Mouse (Mus musculus) kidney, embryonic 14.5 days (tissue): Measurements from ENCODE around the gene Trim30d. TPM values are rescaled to one million over a fixed set of nuclear protein-coding genes. Genes with fewer than 3 reads are reported as not detected.
"Not testable (repeated sequence)": the region's sequence is repeated elsewhere in the genome, so short reads cannot be mapped to it uniquely, and the experiment has no call there.

Experiments used
- ATAC-seq: fragments of 200-750 bp; cut with Nextera tagmentation; 2 replicates; pipeline ENCODE4 v1.8.0; 2017; ENCODE audit warnings: moderate number of reproducible peaks, mild to moderate bottlenecking, moderate TSS enrichment, moderate library complexity; ENCODE audit not compliant: low FRiP score, low TSS enrichment
- H3K27ac ChIP-seq: fragments of 300-500 bp; sonication (generic); 2 replicates; pipeline ENCODE4 v1.5.1; 2014; ENCODE audit warnings: low read depth, mild to moderate bottlenecking, low read length, moderate library complexity, mixed read lengths
- H3K27me3 ChIP-seq: fragments of 300-500 bp; sonication (generic); 2 replicates; pipeline ENCODE4 v1.6.1; 2014; ENCODE audit warnings: mild to moderate bottlenecking, low read length; ENCODE audit not compliant: control insufficient read depth, insufficient read depth
- H3K36me3 ChIP-seq: fragments of 300-500 bp; sonication (generic); 2 replicates; pipeline ENCODE4 v1.6.1; 2014; ENCODE audit warnings: low read length, mixed read lengths; ENCODE audit not compliant: control insufficient read depth, insufficient read depth
- H3K4me1 ChIP-seq: fragments of 300-500 bp; sonication (generic); 2 replicates; pipeline ENCODE4 v1.6.1; 2014; ENCODE audit warnings: low read length, mixed read lengths; ENCODE audit not compliant: control insufficient read depth, insufficient read depth
- H3K4me2 ChIP-seq: fragments of 300-500 bp; sonication (generic); replicated peaks from 2 replicates; pipeline ENCODE4 v1.6.1; 2014; ENCODE audit warnings: low read depth, mild to moderate bottlenecking, low read length
- H3K4me3 ChIP-seq: fragments of 300-500 bp; sonication (generic); 2 replicates; pipeline ENCODE4 v1.5.1; 2014; ENCODE audit warnings: mild to moderate bottlenecking, low read length
- H3K9ac ChIP-seq: fragments of 300-500 bp; sonication (generic); 2 replicates; pipeline ENCODE4 v1.6.1; 2014; ENCODE audit warnings: low read depth, mild to moderate bottlenecking, low read length, moderate library complexity
- H3K9me3 ChIP-seq: fragments of 300-500 bp; sonication (generic); 2 replicates; pipeline ENCODE4 v1.6.1; 2016; ENCODE audit warnings: low read length; ENCODE audit not compliant: control insufficient read depth
- WGBS: fragments of 180-500 bp; shearing (Covaris S2); extraction: QIAGEN DNeasy Blood & Tissue Kit; methylation state at CpG from one replicate; pipeline ENCODE4 v1.1.7; 2014; 5-methylcytosine and 5-hydroxymethylcytosine counted together
- polyA plus RNA-seq: library from polyadenylated mRNA; unstranded; fragments of >200 nt; fragmentation: Nextera tagmentation; extraction: Ambion mirVana; gene quantifications from 2 replicates; pipeline ENCODE4 v1.2.1, GENCODE M21; 2014

The Trim30d gene
- 0.41 and 0.49 TPM in 2 replicates for polyA plus RNA-seq

- not testable (repeated sequence) for H3K4me3 ChIP-seq, H3K4me2 ChIP-seq, H3K4me1 ChIP-seq, H3K27me3 ChIP-seq, H3K27ac ChIP-seq, H3K9me3 ChIP-seq, H3K36me3 ChIP-seq, ATAC-seq, H3K9ac ChIP-seq
Measured at GRCm38 (mm10) chr7:104507421-104508065, at the start of gene Trim30d. Trim30d (minus strand) TSS chr7:104507849.

GRCm38 (mm10) chr7:104552700-104553099 is 45.1 kb upstream of the Trim30d start:
- no peak for ATAC-seq
- Histone ChIP-seq H3K4me1 (no peaks in the 10 kb centered on the region), H3K4me2 (no peak overlapping the region), H3K27me3 (no peaks in the 10 kb centered on the region), H3K9me3 (no peaks in the 10 kb centered on the region), H3K4me3 (no peak overlapping the region), H3K27ac (no peak overlapping the region), H3K9ac (no peak overlapping the region), H3K36me3 (no peaks in the 10 kb centered on the region)
- 77% methylated on average over 1 of the region's 1 CpGs for WGBS

- ATAC-seq, result no peak
- Histone ChIP-seq H3K9ac (no peak within 1 kb of the TSS), H3K4me1 (no peaks in the 10 kb centered on the region), H3K4me2 (no peak within 1 kb of the TSS), H3K36me3 (no peaks in the 10 kb centered on the region), H3K27ac (no peak within 1 kb of the TSS), H3K27me3 (no peaks in the 10 kb centered on the region), H3K4me3 (no peak within 1 kb of the TSS), H3K9me3 (no peaks in the 10 kb centered on the region)
- 81% methylated on average over 5 of the region's 5 CpGs for whole genome bisulfite sequencing
Measured at GRCm38 (mm10) chr7:104549833-104550232, 42.2 kb upstream of the Trim30d start, which contains the start of gene Olfr651. Olfr651 (plus strand) TSS chr7:104550133.

- ATAC-seq, result peak; percentile 97
- H3K27ac ChIP-seq, result no peak overlapping the region
- no peaks in the 10 kb centered on the region for H3K9me3 ChIP-seq
- peak overlapping the region; percentile 70 for H3K4me2 ChIP-seq
- no peaks in the 10 kb centered on the region for H3K4me1 ChIP-seq
- no peaks in the 10 kb centered on the region for H3K27me3 ChIP-seq
- 3% methylated on average over 30 of the region's 59 CpGs for WGBS
- peak overlapping the region; percentile 56; the same call in 1 of the 2 replicates for H3K9ac ChIP-seq
- H3K4me3 ChIP-seq, result peak overlapping the region; percentile 49
- H3K36me3 ChIP-seq, result no peaks in the 10 kb centered on the region
Measured at GRCm38 (mm10) chr7:104501589-104502371, 5.9 kb downstream of the Trim30d start.

GRCm38 (mm10) chr7:104501186-104501585 is 6.5 kb downstream of the Trim30d start:
- not testable (repeated sequence) for H3K4me1 ChIP-seq, H3K27me3 ChIP-seq, H3K36me3 ChIP-seq, H3K4me3 ChIP-seq, H3K9me3 ChIP-seq, H3K9ac ChIP-seq, H3K27ac ChIP-seq, H3K4me2 ChIP-seq
- 0 out of 2 replicates have a peak, but pooled peaks have one; percentile 16 for ATAC-seq
- 57% methylated on average over 5 of the region's 6 CpGs for WGBS

- H3K9me3 ChIP-seq, H3K4me1 ChIP-seq, H3K27ac ChIP-seq, H3K4me2 ChIP-seq, H3K27me3 ChIP-seq, H3K9ac ChIP-seq, H3K4me3 ChIP-seq, H3K36me3 ChIP-seq: not testable (repeated sequence)
- 36% methylated on average over 7 of the region's 8 CpGs for WGBS
- ATAC-seq, result 0 out of 2 replicates have a peak, but pooled peaks have one; percentile 60
Measured at GRCm38 (mm10) chr7:104499464-104499863, 8.2 kb downstream of the Trim30d start.

GRCm38 (mm10) chr7:104465065-104465744 is 42.4 kb downstream of the Trim30d start, which contains the start of gene Trim30a:
Trim30a (minus strand) TSS chr7:104465193.
- peak; percentile 77; the same call in 1 of the 2 replicates for ATAC-seq
- no peak within 1 kb of the TSS for H3K27ac ChIP-seq

GRCm38 (mm10) chr7:104445961-104446645 is 61.5 kb downstream of the Trim30d start:
- H3K4me2 ChIP-seq, result no peak overlapping the region
- ATAC-seq, result no peak

More at GRCm38 (mm10) chr7:104465065-104465744, 42.4 kb downstream of the Trim30d start, which contains the start of gene Trim30a:
- WGBS, result 64% methylated on average over 3 of the region's 3 CpGs
- H3K36me3 ChIP-seq, result no peaks in the 10 kb centered on the region
- H3K4me3 ChIP-seq, result no peak within 1 kb of the TSS
- no peaks in the 10 kb centered on the region for H3K9me3 ChIP-seq
- H3K4me1 ChIP-seq, result no peaks in the 10 kb centered on the region
- H3K27me3 ChIP-seq, result no peaks in the 10 kb centered on the region
- H3K9ac ChIP-seq, result no peak within 1 kb of the TSS
- no peak within 1 kb of the TSS for H3K4me2 ChIP-seq

More at GRCm38 (mm10) chr7:104445961-104446645, 61.5 kb downstream of the Trim30d start:
- Histone ChIP-seq H3K27ac (no peak overlapping the region), H3K36me3 (no peaks in the 10 kb centered on the region), H3K4me3 (no peak overlapping the region), H3K4me1 (no peaks in the 10 kb centered on the region), H3K9me3 (no peaks in the 10 kb centered on the region), H3K9ac (no peak overlapping the region), H3K27me3 (no peaks in the 10 kb centered on the region)
- 31% methylated on average over 2 of the region's 2 CpGs for WGBS
